19 mouse cellular contexts compared by ENCODE assay signal in genomic region chr17:4982819-4983218, GRCm38 (mm10).
"Had no signal": no experiment of that assay in that cellular context is flagged by ENCODE, and none has a peak within 500 bp of the region (broad histone marks: within the 10 kb centered on the region; RNA-seq: fewer than 3 reads in every experiment).

No protein-coding gene starts in this region.

- H3K9me3 ChIP-seq: liver, embryonic 13.5 days; midbrain, embryonic 10.5 days; neural tube, embryonic 13.5 days; stomach, embryonic 15.5 days had no signal

- H3K36me3 ChIP-seq: liver, embryonic 13.5 days; midbrain, embryonic 10.5 days; neural tube, embryonic 13.5 days; stomach, embryonic 15.5 days had no signal

- H3K27ac ChIP-seq: kidney, postnatal 0 days; left cerebral cortex, adult 2 months; liver, embryonic 13.5 days; midbrain, embryonic 10.5 days; neural tube, embryonic 13.5 days; stomach, embryonic 15.5 days had no signal

- H3K4me1 ChIP-seq: liver, embryonic 13.5 days; midbrain, embryonic 10.5 days; neural tube, embryonic 13.5 days; stomach, embryonic 15.5 days had no signal

- H3K4me3 ChIP-seq: left cerebral cortex, adult 2 months; liver, embryonic 13.5 days; midbrain, embryonic 10.5 days; neural tube, embryonic 13.5 days; stomach, embryonic 15.5 days had no signal

- DNase-seq: kidney, adult 2 months; kidney, postnatal 36 days; layer of hippocampus, postnatal 36 days; liver, embryonic 13.5 days; lung, adult 2 months; lung, postnatal 14 days; lung, postnatal 4 days; midbrain, embryonic 14.5 days; retina, postnatal 1 day; right cerebral cortex, postnatal 25 days; spleen, adult 18-20 months; thymus, adult 2 months; thymus, postnatal 14 days; thymus, postnatal 4 days had no signal

- H3K9ac ChIP-seq: liver, embryonic 13.5 days; neural tube, embryonic 13.5 days; stomach, embryonic 15.5 days had no signal

- H3K4me2 ChIP-seq: liver, embryonic 13.5 days; neural tube, embryonic 13.5 days; stomach, embryonic 15.5 days had no signal

- H3K27me3 ChIP-seq: neural tube, embryonic 13.5 days; stomach, embryonic 15.5 days had no signal
